8 mouse cellular contexts compared by ENCODE assay signal in genomic region chr13:93771588-93772278, GRCm38 (mm10). TPM values are rescaled to one million over a fixed set of nuclear protein-coding genes. Genes with fewer than 3 reads are reported as not detected.
DNase-seq lines count a peak whose midpoint lies in the region; ATAC-seq lines count a peak whose summit lies in the region.

TSS of gene Arsb (plus strand) at chr13:93771630.

- DNase-seq in adrenal gland, adult 8-10 months = peak; percentile 78
- DNase-seq in embryo, embryonic 9.5 days (ENCODE audit: extremely low spot score) = peak; percentile 86
- peak; percentile 70 to 89 for DNase-seq in gastrocnemius, postnatal 4 days (ENCODE audit: low spot score in 2 of 2)
- DNase-seq in left cerebral cortex, postnatal 36 days (ENCODE audit: low spot score in 2 of 2) = peak; percentile 81 to 84
- DNase-seq in midbrain, embryonic 10.5 days (ENCODE audit: low spot score) = peak; percentile 90
- DNase-seq in right cerebral cortex, postnatal 36 days (ENCODE audit: low spot score in 2 of 2) = peak; percentile 64 to 67
- peak; percentile 79 to 85 for DNase-seq in urinary bladder, postnatal 4 days (ENCODE audit: low spot score in 2 of 2)

- H3K36me3 ChIP-seq in intestine, embryonic 15.5 days = no peaks in the 10 kb centered on the region
- no peaks in the 10 kb centered on the region for H3K36me3 ChIP-seq in midbrain, embryonic 10.5 days

- intact Hi-C loops in left cerebral cortex, postnatal 36 days (cut with DNase I) = no loop called here

- peak; percentile 98 for ATAC-seq in intestine, embryonic 15.5 days

- WGBS in intestine, embryonic 15.5 days = under 1% methylated on average over 66 of the region's 66 CpGs
- WGBS in midbrain, embryonic 10.5 days = under 1% methylated on average over 66 of the region's 66 CpGs

- no peaks in the 10 kb centered on the region for H3K9me3 ChIP-seq in intestine, embryonic 15.5 days
- H3K9me3 ChIP-seq in midbrain, embryonic 10.5 days (replicated peaks) = no peaks in the 10 kb centered on the region

- peak within 1 kb of the TSS; percentile 70 for H3K9ac ChIP-seq in intestine, embryonic 15.5 days

- peak within 1 kb of the TSS; percentile 63 for H3K4me3 ChIP-seq in intestine, embryonic 15.5 days (replicated peaks)
- peak within 1 kb of the TSS; percentile 64 for H3K4me3 ChIP-seq in midbrain, embryonic 10.5 days

- H3K4me2 ChIP-seq in intestine, embryonic 15.5 days (replicated peaks) = peak within 1 kb of the TSS; percentile 95

- no peaks in the 10 kb centered on the region for H3K27me3 ChIP-seq in intestine, embryonic 15.5 days (replicated peaks)
- H3K27me3 ChIP-seq in midbrain, embryonic 10.5 days (ENCODE audit: low read depth, poor library complexity, severe bottlenecking) = peaks cover 38% of the 10 kb centered on the region

- peak within 1 kb of the TSS; percentile 84 for H3K27ac ChIP-seq in intestine, embryonic 15.5 days
- H3K27ac ChIP-seq in midbrain, embryonic 10.5 days (replicated peaks) = peak within 1 kb of the TSS; percentile 93

- H3K4me1 ChIP-seq in intestine, embryonic 15.5 days (replicated peaks) = no peaks in the 10 kb centered on the region; the same call in 1 of the 2 replicates
- H3K4me1 ChIP-seq in midbrain, embryonic 10.5 days = peaks cover 17% of the 10 kb centered on the region

RNA-seq across cellular contexts. Expression of gene Arsb, which starts in this region (rescaled TPM):
- 10 to 100 TPM; 46.8 to 54.0 (median 48.8) TPM for total RNA-seq in adrenal gland, adult 8-10 months (2022)
- total RNA-seq in gastrocnemius, postnatal 4 days (2021) = 10 to 100 TPM; 17.4 to 18.6 TPM
- 9.5 and 11.2 TPM in 2 replicates for polyA plus RNA-seq in intestine, embryonic 15.5 days (2015; fragmentation: Nextera tagmentation; extraction: Ambion mirVana)
- total RNA-seq in left cerebral cortex, postnatal 36 days (2021) = 10 to 100 TPM; 83.4 to 92.1 TPM
- polyA plus RNA-seq in midbrain, embryonic 10.5 days (2016; fragmentation: Nextera tagmentation; extraction: Ambion mirVana) = 4.5 and 6.5 TPM in 2 replicates

Comparison
In these comparisons a context has a peak if more than half of its experiments do, and no peak if none do; other contexts are left out.
1. Peak in every context shown above with its lines: DNase-seq, ATAC-seq, H3K4me3 ChIP-seq and H3K27ac ChIP-seq.